Mouse (Mus musculus) midbrain, embryonic 16.5 days (tissue): ENCODE measurements around the gene Slirp. TPM values are rescaled to one million over a fixed set of nuclear protein-coding genes. Genes with fewer than 3 reads are reported as not detected.
A peak's percentile ranks its signal among the peaks of the same experiment; 100 is the strongest.

Experiments
- ATAC-seq: fragments of 200-750 bp; cut with Nextera tagmentation; 2 replicates; pipeline ENCODE4 v1.8.0; 2017; ENCODE audit warnings: moderate TSS enrichment
- H3K27ac ChIP-seq: fragments of 300-500 bp; sonication (generic); 2 replicates; pipeline ENCODE4 v1.5.1; 2014; ENCODE audit warnings: mild to moderate bottlenecking, low read length, mixed read lengths
- H3K27me3 ChIP-seq: fragments of 300-500 bp; sonication (generic); 2 replicates; pipeline ENCODE4 v1.6.1; 2014; ENCODE audit warnings: low read depth, low read length, mixed read lengths; ENCODE audit not compliant: control insufficient read depth, insufficient read depth
- H3K36me3 ChIP-seq: fragments of 300-500 bp; sonication (generic); 2 replicates; pipeline ENCODE4 v1.6.1; 2014; ENCODE audit warnings: mild to moderate bottlenecking, low read length, moderate library complexity, mixed read lengths; ENCODE audit not compliant: control insufficient read depth, insufficient read depth
- H3K4me1 ChIP-seq: fragments of 300-500 bp; sonication (generic); 2 replicates; pipeline ENCODE4 v1.6.1; 2014; ENCODE audit warnings: mild to moderate bottlenecking, low read length, mixed read lengths; ENCODE audit not compliant: control insufficient read depth, insufficient read depth
- H3K4me2 ChIP-seq: fragments of 300-500 bp; sonication (generic); 2 replicates; pipeline ENCODE4 v1.6.1; 2014; ENCODE audit warnings: mild to moderate bottlenecking, low read length, mixed read lengths
- H3K4me3 ChIP-seq: fragments of 300-500 bp; sonication (generic); 2 replicates; pipeline ENCODE4 v1.5.1; 2014; ENCODE audit warnings: low read depth, mild to moderate bottlenecking, low read length, moderate library complexity, mixed read lengths
- H3K9ac ChIP-seq: fragments of 300-500 bp; sonication (generic); 2 replicates; pipeline ENCODE4 v1.6.1; 2014; ENCODE audit warnings: low read depth, low read length, mixed read lengths
- H3K9me3 ChIP-seq: fragments of 300-500 bp; sonication (generic); replicated peaks from 2 replicates; pipeline ENCODE4 v1.6.1; 2014; ENCODE audit warnings: mild to moderate bottlenecking, low read length, mixed read lengths; ENCODE audit not compliant: control insufficient read depth, poor library complexity, severe bottlenecking
- WGBS: fragments of 180-500 bp; shearing (Covaris S2); extraction: QIAGEN DNeasy Blood & Tissue Kit; methylation state at CpG from one replicate; pipeline ENCODE4 v1.1.7; 2014; 5-methylcytosine and 5-hydroxymethylcytosine counted together
- polyA plus RNA-seq: library from polyadenylated mRNA; unstranded; fragments of >200 nt; fragmentation: Nextera tagmentation; extraction: Ambion mirVana; gene quantifications from 2 replicates; pipeline ENCODE4 v1.2.1, GENCODE M21; 2015

Gene Slirp
- polyA plus RNA-seq, 1 experiment from 2014 or later = 195 TPM

DNA sequence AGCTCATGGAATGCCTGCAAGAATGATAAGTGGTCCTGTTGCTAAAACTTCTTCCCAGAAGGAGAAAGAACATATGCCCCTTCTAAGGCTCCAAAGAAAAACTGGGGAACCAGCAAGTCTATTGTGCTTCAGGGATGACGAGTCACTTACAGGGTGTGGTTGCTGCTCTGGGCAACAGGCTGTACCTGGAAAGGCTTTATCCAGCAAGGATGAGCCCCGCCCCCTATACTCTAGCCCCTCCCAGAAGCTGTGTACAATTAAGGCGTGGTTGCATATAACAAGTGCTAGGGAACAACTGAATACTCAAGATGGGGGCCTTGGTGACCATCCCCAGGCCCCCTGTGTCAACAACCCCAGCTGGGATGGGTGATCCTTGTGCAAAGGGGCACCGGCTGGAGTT is 34.6 kb upstream of the Slirp start:
- no peak overlapping the region for H3K27ac ChIP-seq
- no peaks in the 10 kb centered on the region for H3K9me3 ChIP-seq
- H3K4me3 ChIP-seq = no peak overlapping the region
- ATAC-seq = no peak
- H3K36me3 ChIP-seq = no peaks in the 10 kb centered on the region
- H3K9ac ChIP-seq = no peak overlapping the region
- H3K27me3 ChIP-seq = no peaks in the 10 kb centered on the region
- WGBS = 86% methylated on average over 4 of the region's 4 CpGs
- H3K4me1 ChIP-seq = no peaks in the 10 kb centered on the region
- no peak overlapping the region for H3K4me2 ChIP-seq

DNA sequence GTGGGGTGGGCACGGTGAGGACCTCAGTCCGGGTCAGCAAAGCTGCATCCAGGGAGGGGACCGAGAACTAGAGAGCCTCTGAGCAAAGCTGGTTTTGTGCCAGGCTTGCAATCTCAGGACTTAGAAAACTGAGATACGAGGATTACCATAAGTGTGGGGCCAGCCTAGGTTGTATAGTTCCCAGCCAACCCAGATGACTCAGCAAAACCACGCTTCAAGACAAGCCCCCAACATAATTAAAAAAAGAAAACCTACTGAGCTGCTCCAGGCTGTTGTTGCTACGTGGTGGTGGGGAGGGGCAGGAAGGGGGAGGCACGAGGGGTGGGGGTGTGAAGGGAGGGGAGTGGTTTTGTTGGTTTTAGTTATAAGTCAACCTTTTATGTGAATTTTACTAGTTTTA is 32.7 kb upstream of the Slirp start:
- ATAC-seq = no peak
- WGBS = 56% methylated on average over 7 of the region's 7 CpGs

DNA sequence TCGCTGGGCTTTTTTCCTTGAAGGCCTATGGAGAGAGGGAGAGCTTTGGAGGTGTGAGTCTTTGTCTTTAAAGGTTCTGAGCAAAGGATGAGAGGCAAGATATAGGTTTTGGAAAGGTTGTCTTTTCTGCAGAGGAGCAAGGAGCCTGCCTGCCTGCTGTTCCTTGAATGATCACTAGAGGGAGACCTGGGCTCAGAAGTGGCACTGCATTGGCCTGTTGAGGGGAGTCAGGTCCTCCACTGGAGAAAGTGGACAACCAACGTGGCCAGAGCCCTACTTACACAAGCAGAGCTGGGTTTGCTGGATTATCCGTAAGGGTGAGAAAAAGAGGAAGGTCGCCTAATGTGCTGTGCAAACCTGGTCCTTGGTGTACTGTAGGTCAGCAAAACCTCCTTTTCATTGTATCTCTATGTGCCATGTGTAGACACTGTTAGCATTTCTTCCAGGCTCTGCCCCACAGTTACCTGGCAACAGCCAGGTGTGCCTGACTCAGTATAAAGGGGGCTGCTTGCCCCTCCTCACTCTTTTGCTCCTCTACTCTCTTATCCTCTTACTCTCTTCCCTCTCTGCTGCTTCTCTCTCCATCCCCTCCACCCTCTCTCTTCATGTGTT is 30.4 kb upstream of the Slirp start:
- no peak overlapping the region for H3K4me2 ChIP-seq
- no peak overlapping the region for H3K27ac ChIP-seq
- no peaks in the 10 kb centered on the region for H3K4me1 ChIP-seq
- no peak overlapping the region for H3K9ac ChIP-seq
- H3K4me3 ChIP-seq = no peak overlapping the region
- no peaks in the 10 kb centered on the region for H3K36me3 ChIP-seq
- ATAC-seq = peak; percentile 66
- no peaks in the 10 kb centered on the region for H3K27me3 ChIP-seq
- 21% methylated on average over 4 of the region's 4 CpGs for WGBS
- H3K9me3 ChIP-seq = no peaks in the 10 kb centered on the region

More for the DNA sequence above, 32.7 kb upstream of the Slirp start:
- Histone ChIP-seq H3K27ac (no peak overlapping the region), H3K4me3 (no peak overlapping the region), H3K9me3 (no peaks in the 10 kb centered on the region), H3K36me3 (no peaks in the 10 kb centered on the region), H3K27me3 (no peaks in the 10 kb centered on the region), H3K9ac (no peak overlapping the region), H3K4me2 (no peak overlapping the region), H3K4me1 (no peaks in the 10 kb centered on the region)

DNA sequence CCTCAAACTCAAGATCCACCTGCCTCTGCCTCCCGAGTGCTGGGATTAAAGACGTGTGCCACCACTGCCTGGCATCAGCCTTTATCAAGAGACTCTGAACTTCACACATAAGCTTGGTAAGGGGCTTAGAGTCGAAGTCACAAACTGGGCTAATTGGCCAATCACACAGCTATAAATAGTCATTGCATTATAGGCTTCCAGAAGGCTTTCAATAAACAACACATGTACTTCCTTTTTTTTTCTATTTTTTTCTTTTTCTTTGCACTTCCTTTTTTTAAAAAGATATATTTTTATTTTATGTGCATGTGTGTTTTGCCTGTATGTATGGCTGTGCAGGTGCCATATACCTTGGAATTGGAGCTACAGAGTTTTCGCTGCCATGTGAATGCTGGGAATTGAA is 28.3 kb upstream of the Slirp start:
- Histone ChIP-seq H3K4me1 (peaks cover 7% of the 10 kb centered on the region), H3K27me3 (no peaks in the 10 kb centered on the region), H3K27ac (no peak overlapping the region), H3K4me2 (no peak overlapping the region), H3K36me3 (no peaks in the 10 kb centered on the region), H3K9me3 (no peaks in the 10 kb centered on the region), H3K9ac (no peak overlapping the region), H3K4me3 (no peak overlapping the region)
- WGBS = 79% methylated on average over 4 of the region's 4 CpGs
- no peak for ATAC-seq

DNA sequence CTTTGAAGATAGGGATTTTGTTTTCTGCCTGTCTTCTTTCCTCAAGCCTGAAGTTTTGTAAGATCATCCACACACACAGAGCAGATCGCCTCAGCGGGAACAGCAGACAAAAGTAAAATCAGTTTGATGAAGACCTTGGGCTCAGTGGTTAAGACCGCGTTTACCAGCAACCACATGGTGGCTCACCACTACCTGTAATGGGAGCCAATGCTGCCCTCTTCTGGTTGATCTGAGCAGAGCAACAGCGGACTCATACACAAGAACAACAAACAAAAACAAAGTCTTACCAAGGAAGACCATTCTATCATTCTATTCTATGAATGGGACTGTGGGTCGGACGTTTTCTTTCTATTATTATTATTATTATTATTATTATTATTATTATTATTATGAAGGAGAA is 27.0 kb upstream of the Slirp start:
- Histone ChIP-seq H3K9me3 (no peaks in the 10 kb centered on the region), H3K27me3 (no peaks in the 10 kb centered on the region), H3K36me3 (no peaks in the 10 kb centered on the region), H3K4me2 (no peak overlapping the region), H3K27ac (no peak overlapping the region), H3K9ac (no peak overlapping the region), H3K4me3 (no peak overlapping the region), H3K4me1 (peaks cover 7% of the 10 kb centered on the region)
- no peak for ATAC-seq
- WGBS = 43% methylated on average over 7 of the region's 7 CpGs

DNA sequence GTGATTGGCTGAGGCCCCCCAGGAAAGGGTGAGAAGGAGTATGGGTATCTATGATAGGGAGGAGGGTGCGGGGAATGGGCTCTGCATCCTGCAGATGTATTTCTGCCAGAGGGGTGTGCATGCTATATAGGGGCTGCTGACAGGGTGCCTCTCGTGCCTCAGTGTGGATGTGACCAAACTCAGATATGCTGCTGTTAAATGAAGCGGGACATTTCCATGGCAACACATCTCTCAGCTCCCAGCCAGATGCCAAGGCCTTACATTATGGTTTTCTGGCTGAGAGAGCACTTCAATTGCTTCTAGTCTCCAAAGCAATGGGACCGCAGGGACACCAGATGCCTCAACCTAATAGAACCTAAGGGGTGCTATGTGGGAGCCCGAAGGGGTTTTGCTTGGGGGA is 24.8 kb upstream of the Slirp start:
- ATAC-seq = peak; percentile 82
- H3K4me2 ChIP-seq = no peak overlapping the region
- 30% methylated on average over 5 of the region's 5 CpGs for WGBS
- H3K9ac ChIP-seq = no peak overlapping the region
- no peaks in the 10 kb centered on the region for H3K36me3 ChIP-seq
- H3K9me3 ChIP-seq = no peaks in the 10 kb centered on the region
- H3K27me3 ChIP-seq = no peaks in the 10 kb centered on the region
- peak overlapping the region; percentile 78 for H3K27ac ChIP-seq
- peaks cover 7% of the 10 kb centered on the region for H3K4me1 ChIP-seq
- no peak overlapping the region for H3K4me3 ChIP-seq

DNA sequence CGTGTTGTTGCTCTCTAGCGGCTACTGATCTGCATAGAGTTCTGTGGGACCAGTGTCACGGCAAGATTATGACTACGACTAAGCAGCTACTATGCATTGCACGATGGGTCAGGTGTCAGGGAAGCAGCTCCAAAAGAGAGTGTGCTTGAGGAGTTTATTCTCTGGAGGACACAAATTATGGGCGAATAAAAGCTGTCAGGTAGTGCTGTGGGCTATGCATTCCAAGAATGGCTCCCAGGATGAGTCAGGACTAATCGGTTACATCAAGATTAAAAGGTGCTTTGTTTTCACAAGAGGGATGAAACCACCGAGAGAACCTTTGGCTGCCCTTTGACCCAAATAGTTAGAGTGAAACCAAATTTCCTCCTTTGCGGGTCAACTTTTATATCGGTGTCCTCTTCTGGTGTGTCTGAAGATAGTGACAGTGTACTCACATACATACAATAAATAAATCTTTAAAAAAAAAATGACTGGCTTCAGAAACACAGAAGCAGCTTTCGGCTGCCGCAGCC is 23.7 kb upstream of the Slirp start:
- Histone ChIP-seq H3K36me3 (no peaks in the 10 kb centered on the region), H3K27me3 (no peaks in the 10 kb centered on the region), H3K9ac (no peak overlapping the region), H3K9me3 (no peaks in the 10 kb centered on the region), H3K4me2 (no peak overlapping the region), H3K27ac (no peak overlapping the region; the same call in 1 of the 2 replicates), H3K4me3 (no peak overlapping the region), H3K4me1 (peaks cover 10% of the 10 kb centered on the region)
- ATAC-seq = no peak
- 75% methylated on average over 12 of the region's 12 CpGs for WGBS

DNA sequence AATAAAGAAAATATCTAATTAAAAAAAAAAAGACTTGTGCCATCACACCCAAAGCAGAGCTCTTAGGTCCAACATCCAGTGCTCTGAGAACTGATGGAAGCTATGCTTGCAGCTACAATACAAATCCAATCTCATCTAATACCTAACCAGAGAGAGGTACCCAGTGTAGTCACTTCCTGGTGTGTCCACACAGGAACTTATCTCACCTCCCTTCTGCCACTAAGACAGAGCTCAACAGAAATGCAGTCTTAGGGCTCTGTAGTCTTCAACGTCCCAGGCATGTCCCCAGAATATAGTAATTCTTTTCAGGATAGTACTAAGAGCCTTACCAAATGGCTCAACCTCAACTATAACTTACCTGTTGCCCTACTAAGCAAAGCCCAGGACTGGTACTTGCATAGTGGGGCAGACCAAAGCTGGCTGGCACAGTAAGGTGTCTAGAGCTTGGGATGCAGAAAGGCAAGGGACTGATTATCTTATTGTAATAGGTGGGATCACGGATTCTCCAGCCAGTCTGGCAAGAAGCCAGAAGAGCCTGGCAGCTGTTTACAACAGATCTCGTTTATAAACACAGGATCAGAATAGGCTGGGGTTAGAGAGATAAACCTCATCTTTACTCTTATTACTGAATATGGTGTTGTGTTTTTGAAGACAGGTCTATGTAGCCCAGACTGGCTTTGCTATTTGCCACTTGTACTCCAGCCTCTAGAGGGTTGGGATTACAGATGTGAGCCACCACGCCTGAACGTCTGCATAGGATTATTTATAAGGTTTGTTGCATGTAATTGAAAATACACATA is 21.8 kb upstream of the Slirp start:
- no peak overlapping the region for H3K4me3 ChIP-seq
- no peak overlapping the region for H3K4me2 ChIP-seq
- no peak for ATAC-seq
- no peak overlapping the region for H3K27ac ChIP-seq
- no peaks in the 10 kb centered on the region for H3K9me3 ChIP-seq
- no peaks in the 10 kb centered on the region for H3K36me3 ChIP-seq
- no peaks in the 10 kb centered on the region for H3K27me3 ChIP-seq
- no peak overlapping the region for H3K9ac ChIP-seq
- WGBS = 61% methylated on average over 5 of the region's 5 CpGs
- peaks cover 10% of the 10 kb centered on the region for H3K4me1 ChIP-seq

DNA sequence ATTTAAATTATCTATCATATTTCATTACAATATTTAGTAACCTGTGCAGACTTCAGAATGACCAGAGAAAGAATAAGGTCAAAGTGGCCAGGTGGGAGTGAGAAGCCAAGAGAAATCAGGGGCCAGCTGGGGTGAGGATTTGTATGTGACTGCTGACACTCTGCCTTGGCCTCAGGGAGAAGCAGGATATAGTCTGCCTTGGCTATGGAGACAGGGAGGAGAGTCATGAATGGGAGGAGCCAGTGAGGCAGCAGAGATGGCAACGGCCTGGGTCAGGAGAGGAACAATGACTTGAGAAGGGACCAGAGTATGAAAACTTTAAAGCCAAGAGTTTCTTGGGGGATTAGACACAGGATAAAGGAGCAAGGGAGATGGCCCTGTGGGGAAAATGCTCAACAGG is 20.0 kb upstream of the Slirp start:
- WGBS = 36% methylated on average over 1 of the region's 1 CpGs

More for the DNA sequence above, 20.0 kb upstream of the Slirp start:
- H3K4me2 ChIP-seq = no peak overlapping the region
- no peak overlapping the region for H3K9ac ChIP-seq
- H3K4me1 ChIP-seq = peaks cover 10% of the 10 kb centered on the region
- no peak for ATAC-seq
- H3K4me3 ChIP-seq = no peak overlapping the region
- H3K9me3 ChIP-seq = no peaks in the 10 kb centered on the region
- H3K27ac ChIP-seq = no peak overlapping the region
- peaks cover 9% of the 10 kb centered on the region for H3K36me3 ChIP-seq
- no peaks in the 10 kb centered on the region for H3K27me3 ChIP-seq
